Mouse (Mus musculus): ENCODE measurements around the gene Btbd17.

Gene Btbd17

GRCm38 (mm10) chr11:114764820-114765818 lies 30.6 kb downstream of the Btbd17 start, which contains the start of gene Kif19a:
TSS of gene Kif19a (plus strand) at chr11:114765388.
- DNase-seq (ENCODE audit: low spot score): no peak

- no peak for DNase-seq (ENCODE audit: low spot score)
These were observed 48.1 kb downstream of the Btbd17 start for GRCm38 (mm10) chr11:114747564-114748138.

DNA sequence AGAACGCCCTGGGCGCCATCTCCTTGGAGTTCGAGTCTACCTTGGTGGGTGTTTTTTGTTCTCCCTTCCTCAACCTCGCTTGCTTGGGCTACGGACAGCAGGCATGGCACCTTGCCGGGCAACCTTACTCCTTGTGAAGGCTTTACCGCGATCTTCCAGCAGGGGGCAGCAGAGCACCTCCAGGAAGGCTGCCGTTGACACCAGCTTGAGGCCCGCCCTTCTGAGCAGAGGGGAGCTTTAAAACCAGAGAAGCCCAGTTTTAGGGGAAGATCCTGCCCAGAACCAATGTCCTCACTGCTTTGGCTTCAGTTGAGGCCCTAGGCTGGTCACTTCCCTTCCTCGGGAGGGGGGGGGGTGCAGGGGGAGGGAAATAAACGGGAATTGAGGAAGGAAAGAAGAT lies 50.6 kb downstream of the Btbd17 start:
- DNase-seq (ENCODE audit: low spot score): peak; percentile 96

- DNase-seq (ENCODE audit: low spot score): no peak
These were observed 54.3 kb downstream of the Btbd17 start for GRCm38 (mm10) chr11:114741451-114741850.

Data from ovary, postnatal 10 days (tissue).